Mouse (Mus musculus) midbrain, embryonic 11.5 days (tissue): ENCODE measurements around the gene March1. TPM values are rescaled to one million over a fixed set of nuclear protein-coding genes. Genes with fewer than 3 reads are reported as not detected.
A peak's percentile ranks its signal among the peaks of the same experiment; 100 is the strongest.

Experiments used
- ATAC-seq: fragments of 200-750 bp; cut with Nextera tagmentation; 2 replicates; pipeline ENCODE4 v1.8.0; 2017; ENCODE audit warnings: moderate TSS enrichment, moderate library complexity; ENCODE audit not compliant: low FRiP score
- DNase-seq: peaks from one replicate; pipeline ENCODE4 v3.0.0; 2015; ENCODE audit warnings: low spot score; ENCODE audit errors: missing footprints
- H3K27ac ChIP-seq: fragments of 300-500 bp; sonication (generic); 2 replicates; pipeline ENCODE4 v1.5.1; 2014; ENCODE audit warnings: low read depth, low read length
- H3K27me3 ChIP-seq: fragments of 300-500 bp; sonication (generic); 2 replicates; pipeline ENCODE4 v1.6.1; 2014; ENCODE audit warnings: mild to moderate bottlenecking, low read length, moderate library complexity, mixed read lengths; ENCODE audit not compliant: control insufficient read depth, insufficient read depth
- H3K36me3 ChIP-seq: fragments of 300-500 bp; sonication (generic); 2 replicates; pipeline ENCODE4 v1.6.1; 2014; ENCODE audit warnings: mild to moderate bottlenecking, low read length, moderate library complexity, mixed read lengths; ENCODE audit not compliant: control insufficient read depth, insufficient read depth
- H3K4me1 ChIP-seq: fragments of 300-500 bp; sonication (generic); 2 replicates; pipeline ENCODE4 v1.6.1; 2014; ENCODE audit warnings: low read length; ENCODE audit not compliant: control insufficient read depth, insufficient read depth
- H3K4me2 ChIP-seq: fragments of 300-500 bp; sonication (generic); 2 replicates; pipeline ENCODE4 v1.6.1; 2014; ENCODE audit warnings: mild to moderate bottlenecking, moderate library complexity
- H3K4me3 ChIP-seq: fragments of 300-500 bp; sonication (generic); 2 replicates; pipeline ENCODE4 v1.5.1; 2014; ENCODE audit warnings: low read depth, low read length
- H3K9ac ChIP-seq: fragments of 300-500 bp; sonication (generic); 2 replicates; pipeline ENCODE4 v1.6.1; 2014; ENCODE audit warnings: low read length
- H3K9me3 ChIP-seq: fragments of 300-500 bp; sonication (generic); 2 replicates; pipeline ENCODE4 v1.6.1; 2016; ENCODE audit warnings: low read length; ENCODE audit not compliant: control insufficient read depth
- WGBS: fragments of 180-500 bp; shearing (Covaris S2); extraction: QIAGEN DNeasy Blood & Tissue Kit; methylation state at CpG from one replicate; pipeline ENCODE4 v1.1.7; 2014; 5-methylcytosine and 5-hydroxymethylcytosine counted together
- polyA plus RNA-seq: library from polyadenylated mRNA; unstranded; fragments of >200 nt; fragmentation: Nextera tagmentation; extraction: Ambion mirVana; gene quantifications from 2 replicates; pipeline ENCODE4 v1.2.1, GENCODE M21; 2014

March1 gene
- polyA plus RNA-seq, 1 experiment from 2014 or later: 7.4 TPM

DNA sequence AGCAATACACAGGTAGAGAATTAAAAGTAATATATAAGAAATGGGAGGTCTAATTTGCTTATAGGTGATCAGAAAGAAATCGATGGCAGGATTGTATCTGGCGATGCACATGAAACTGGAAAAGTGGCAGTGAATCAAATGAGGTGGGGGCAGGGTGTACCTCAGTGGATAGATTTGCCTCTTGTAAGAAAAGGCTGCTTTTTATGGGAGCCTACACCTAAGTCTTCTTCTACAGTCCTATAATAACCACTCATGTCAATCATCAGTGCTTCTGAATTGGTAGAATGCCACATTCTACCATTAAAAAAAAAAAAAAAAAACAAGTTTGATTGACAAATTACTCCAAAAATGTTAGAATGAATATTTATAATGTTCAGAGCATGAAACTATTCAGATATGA is 567.5 kb downstream of the March1 start:
- Histone ChIP-seq H3K9ac (no peak overlapping the region), H3K27me3 (no peaks in the 10 kb centered on the region), H3K9me3 (no peaks in the 10 kb centered on the region), H3K36me3 (no peaks in the 10 kb centered on the region), H3K4me1 (no peaks in the 10 kb centered on the region), H3K27ac (no peak overlapping the region), H3K4me3 (no peak overlapping the region), H3K4me2 (no peak overlapping the region)
- 95% methylated on average over 2 of the region's 2 CpGs for WGBS
- DNase-seq: no peak
- no peak for ATAC-seq

DNA sequence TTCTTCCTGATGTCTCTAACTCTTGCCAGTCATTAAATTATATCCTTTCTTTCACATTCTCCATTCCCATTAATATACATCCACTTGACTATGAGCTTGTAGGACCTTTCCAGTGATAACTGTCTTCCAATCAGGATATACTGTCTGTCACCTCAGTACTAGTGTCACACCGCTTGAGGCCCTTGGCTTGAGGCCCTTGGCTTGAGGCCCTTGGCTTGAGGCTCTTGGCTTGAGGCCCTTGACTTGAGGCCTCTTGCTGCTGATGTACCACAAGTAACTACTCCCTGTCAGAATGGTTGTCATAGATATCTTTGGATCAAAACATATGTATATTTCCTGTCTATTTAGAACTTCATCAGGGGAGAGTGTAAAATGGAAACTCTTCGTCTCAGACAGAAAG is 576.7 kb downstream of the March1 start:
- Histone ChIP-seq H3K9ac (no peak overlapping the region), H3K4me1 (no peaks in the 10 kb centered on the region), H3K27me3 (no peaks in the 10 kb centered on the region), H3K9me3 (no peaks in the 10 kb centered on the region), H3K27ac (no peak overlapping the region), H3K4me2 (no peak overlapping the region), H3K4me3 (no peak overlapping the region), H3K36me3 (no peaks in the 10 kb centered on the region)
- ATAC-seq (no peak), DNase-seq (no peak)
- WGBS: 87% methylated on average over 2 of the region's 2 CpGs

DNA sequence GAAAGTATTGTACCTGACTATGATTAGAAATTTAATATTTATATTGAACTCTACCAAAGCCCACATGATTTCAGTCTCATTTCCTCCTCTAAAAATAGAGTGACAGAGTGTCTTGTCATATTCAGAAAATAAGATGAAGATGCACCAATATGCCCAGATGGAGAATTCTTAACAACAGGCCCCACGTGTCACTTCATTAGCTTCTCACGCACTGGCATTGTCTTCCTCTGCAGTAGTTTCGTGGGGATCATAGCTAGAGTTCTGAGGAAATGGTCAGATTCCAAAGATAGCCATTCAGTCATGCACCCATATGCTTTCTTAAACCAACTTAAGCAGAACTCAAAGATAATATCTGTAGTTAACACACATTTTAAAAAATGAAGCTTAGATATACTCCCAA is 582.5 kb downstream of the March1 start:
- H3K27ac ChIP-seq: no peak overlapping the region
- ATAC-seq: no peak
- 89% methylated on average over 3 of the region's 3 CpGs for whole genome bisulfite sequencing
- no peaks in the 10 kb centered on the region for H3K4me1 ChIP-seq
- no peaks in the 10 kb centered on the region for H3K9me3 ChIP-seq
- no peaks in the 10 kb centered on the region for H3K27me3 ChIP-seq
- no peak for DNase-seq
- H3K4me2 ChIP-seq: no peak overlapping the region
- H3K36me3 ChIP-seq: no peaks in the 10 kb centered on the region
- no peak overlapping the region for H3K4me3 ChIP-seq
- no peak overlapping the region for H3K9ac ChIP-seq

DNA sequence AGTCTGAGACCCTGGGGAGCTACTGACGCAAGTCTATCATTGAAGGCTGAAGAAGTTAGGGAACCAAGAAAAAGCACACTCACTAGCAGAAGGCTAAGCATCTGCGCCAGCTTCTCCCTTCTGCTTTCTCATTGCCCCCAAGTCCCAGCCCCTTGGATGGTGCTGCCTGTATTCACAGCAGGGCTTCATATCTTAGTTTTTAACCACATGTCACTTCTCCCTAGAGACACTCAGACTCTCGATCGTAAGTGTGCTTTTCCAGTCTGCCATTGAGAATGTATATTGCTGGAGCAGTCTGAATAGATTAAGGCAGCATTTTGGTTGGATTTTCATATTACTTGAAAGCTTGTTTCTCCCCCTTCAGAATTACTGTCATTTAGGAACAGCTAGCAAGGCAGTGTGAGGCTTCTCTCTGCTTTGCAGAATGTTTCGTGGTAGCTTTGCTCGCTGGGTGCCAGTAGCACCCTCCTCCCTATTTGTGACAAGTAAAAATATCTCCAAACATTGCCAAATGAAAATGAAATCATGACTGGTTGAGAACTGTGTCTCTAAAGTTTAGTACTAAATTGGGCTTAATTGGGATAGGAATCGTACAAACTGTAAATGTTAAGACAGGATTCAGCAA is 586.2 kb downstream of the March1 start:
- H3K4me1 ChIP-seq: no peaks in the 10 kb centered on the region
- H3K27me3 ChIP-seq: no peaks in the 10 kb centered on the region
- no peak overlapping the region for H3K4me3 ChIP-seq
- WGBS: 90% methylated on average over 7 of the region's 7 CpGs
- DNase-seq (no peak), ATAC-seq (no peak)
- H3K9me3 ChIP-seq: no peaks in the 10 kb centered on the region
- no peak overlapping the region for H3K27ac ChIP-seq
- H3K4me2 ChIP-seq: no peak overlapping the region
- H3K9ac ChIP-seq: no peak overlapping the region
- no peaks in the 10 kb centered on the region for H3K36me3 ChIP-seq

DNA sequence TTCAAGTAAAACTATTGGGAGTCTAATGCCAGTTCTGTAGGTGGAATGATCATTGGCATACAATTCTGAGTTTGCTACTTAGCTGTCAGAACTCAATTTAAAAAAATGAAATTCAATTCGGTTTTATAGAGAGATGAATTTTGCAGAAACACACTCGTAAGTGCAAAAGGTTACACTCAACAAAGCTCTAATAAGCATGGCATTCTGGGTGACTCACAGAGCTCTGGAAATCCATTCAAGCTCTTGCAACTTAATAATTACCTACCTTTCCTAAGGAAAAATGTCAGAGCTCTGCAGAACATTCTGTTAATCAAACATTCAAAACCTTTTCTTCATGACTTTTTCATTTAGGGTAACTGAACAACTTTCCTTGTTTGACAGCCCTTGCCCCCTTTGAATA is 591.9 kb downstream of the March1 start:
- DNase-seq (no peak), ATAC-seq (no peak)
- Histone ChIP-seq H3K36me3 (no peaks in the 10 kb centered on the region), H3K4me2 (no peak overlapping the region), H3K4me3 (no peak overlapping the region), H3K9ac (no peak overlapping the region), H3K9me3 (no peaks in the 10 kb centered on the region), H3K4me1 (no peaks in the 10 kb centered on the region), H3K27me3 (no peaks in the 10 kb centered on the region), H3K27ac (no peak overlapping the region)
- WGBS: 80% methylated on average over 2 of the region's 2 CpGs

DNA sequence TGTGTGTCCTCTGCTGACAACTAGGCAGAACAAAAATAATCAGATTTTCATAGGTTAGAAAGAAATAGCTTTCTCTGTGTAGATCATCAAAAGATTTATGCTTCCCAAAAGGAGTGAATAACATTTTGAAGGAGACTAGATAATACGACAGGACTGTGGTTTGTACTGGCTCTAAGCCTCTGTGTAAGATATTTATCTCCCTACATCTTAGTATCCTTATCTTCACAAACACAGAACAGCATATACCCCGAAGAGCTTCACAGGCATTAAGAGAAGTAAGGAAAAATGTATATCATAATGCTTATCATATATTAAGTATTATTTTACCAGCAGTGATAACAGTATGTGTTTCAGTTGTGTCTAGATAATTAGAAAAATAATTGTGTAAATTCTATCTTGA is 592.6 kb downstream of the March1 start:
- H3K9me3 ChIP-seq: no peaks in the 10 kb centered on the region

DNA sequence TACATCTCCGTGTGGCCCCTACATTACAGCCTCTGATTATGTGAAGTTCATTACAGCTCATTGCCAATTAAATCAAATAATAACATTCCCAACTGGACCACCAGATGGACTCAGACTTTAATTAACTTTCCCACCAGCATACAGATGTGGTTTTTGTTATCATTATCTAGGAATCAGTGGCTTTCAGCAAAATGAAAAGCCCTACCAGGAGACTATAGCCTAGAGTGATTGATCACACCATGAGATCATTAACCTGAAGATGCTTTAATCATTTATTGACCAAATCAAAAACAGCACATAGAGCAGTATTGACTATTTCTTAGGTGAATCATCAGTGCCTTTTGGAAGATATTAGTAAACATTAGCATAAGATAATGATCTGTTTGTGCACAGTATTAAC is 602.3 kb downstream of the March1 start:
- Histone ChIP-seq H3K27me3 (no peaks in the 10 kb centered on the region), H3K9ac (no peak overlapping the region), H3K27ac (no peak overlapping the region), H3K9me3 (no peaks in the 10 kb centered on the region), H3K4me3 (no peak overlapping the region), H3K4me1 (no peaks in the 10 kb centered on the region), H3K36me3 (no peaks in the 10 kb centered on the region), H3K4me2 (no peak overlapping the region)
- DNase-seq (no peak), ATAC-seq (peak; percentile 22; the same call in 1 of the 2 replicates)
- WGBS: 80% methylated on average over 1 of the region's 1 CpGs

More for the DNA sequence above, 592.6 kb downstream of the March1 start:
- H3K4me3 ChIP-seq: no peak overlapping the region
- ATAC-seq (no peak), DNase-seq (no peak)
- H3K27ac ChIP-seq: no peak overlapping the region
- H3K4me1 ChIP-seq: no peaks in the 10 kb centered on the region
- WGBS: 85% methylated on average over 2 of the region's 2 CpGs
- no peak overlapping the region for H3K9ac ChIP-seq
- no peak overlapping the region for H3K4me2 ChIP-seq
- H3K36me3 ChIP-seq: no peaks in the 10 kb centered on the region
- no peaks in the 10 kb centered on the region for H3K27me3 ChIP-seq

DNA sequence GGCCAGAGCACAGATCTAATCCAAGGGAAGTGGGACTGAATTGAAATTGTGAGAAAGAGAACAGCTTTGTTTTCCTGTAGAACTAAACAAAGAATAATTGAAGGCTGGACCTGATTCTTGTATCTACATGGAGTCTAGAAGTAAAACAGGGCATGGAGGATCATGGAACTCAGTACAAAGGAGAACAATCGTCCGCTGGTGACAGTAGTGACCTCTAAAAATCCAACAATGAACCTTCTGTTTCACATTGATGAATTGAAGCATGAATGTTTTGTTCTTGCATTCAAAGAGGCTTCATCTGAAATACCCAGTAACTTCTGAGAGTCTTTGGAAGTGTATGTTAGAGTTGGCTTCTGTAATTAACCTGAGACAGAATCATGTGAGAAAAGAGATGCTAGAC is 612.2 kb downstream of the March1 start:
- H3K27ac ChIP-seq: no peak overlapping the region
- DNase-seq (no peak), ATAC-seq (no peak)
- WGBS: 81% methylated on average over 2 of the region's 2 CpGs
- no peaks in the 10 kb centered on the region for H3K9me3 ChIP-seq
- no peak overlapping the region for H3K9ac ChIP-seq
- H3K4me2 ChIP-seq: no peak overlapping the region
- no peaks in the 10 kb centered on the region for H3K36me3 ChIP-seq
- no peaks in the 10 kb centered on the region for H3K4me1 ChIP-seq
- H3K27me3 ChIP-seq: no peaks in the 10 kb centered on the region
- no peak overlapping the region for H3K4me3 ChIP-seq

DNA sequence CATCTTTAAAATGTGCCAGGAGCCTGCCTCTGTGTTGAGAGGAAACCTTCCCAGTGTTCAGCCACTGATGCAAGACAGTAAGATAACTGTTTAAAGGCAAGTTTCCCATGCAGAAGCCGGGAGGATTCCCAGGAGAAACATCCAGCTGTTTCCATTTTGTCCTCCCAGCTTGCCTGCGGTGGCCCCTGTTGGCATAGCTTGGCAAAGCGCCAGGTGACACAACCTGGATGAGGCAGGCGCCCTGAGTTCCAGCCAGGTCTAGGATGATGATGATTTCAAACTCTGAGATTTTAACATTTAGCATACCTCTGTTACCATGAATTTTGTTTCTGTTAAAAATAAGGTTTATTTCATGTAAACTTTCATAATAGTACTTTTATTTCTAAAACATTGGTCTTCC is 651.8 kb downstream of the March1 start:
- no peak overlapping the region for H3K9ac ChIP-seq
- ATAC-seq: no peak
- H3K27me3 ChIP-seq: no peaks in the 10 kb centered on the region
- no peak overlapping the region for H3K4me2 ChIP-seq
- H3K27ac ChIP-seq: no peak overlapping the region
- DNase-seq: no peak
- H3K4me1 ChIP-seq: no peaks in the 10 kb centered on the region
- WGBS: 65% methylated on average over 4 of the region's 4 CpGs
- no peak overlapping the region for H3K4me3 ChIP-seq
- no peaks in the 10 kb centered on the region for H3K9me3 ChIP-seq
- H3K36me3 ChIP-seq: no peaks in the 10 kb centered on the region
